Mouse (Mus musculus) thymus, adult 2 months (tissue): ENCODE data around the gene Mbnl1. TPM values are rescaled to one million over a fixed set of nuclear protein-coding genes. Genes with fewer than 3 reads are reported as not detected.

ENCODE experiments used
- DNase-seq: peaks from one replicate; pipeline ENCODE4 v3.0.0; 2021
- H3K27ac ChIP-seq: fragments of 200-500 bp; 2 replicates; pipeline ENCODE4 v1.5.1; 2012; ENCODE audit warnings: low read length, control low read depth; ENCODE audit not compliant: control insufficient read depth, insufficient read depth
- H3K27me3 ChIP-seq: fragments of 200-500 bp; 2 replicates; pipeline ENCODE4 v1.6.1; 2012; ENCODE audit warnings: mild to moderate bottlenecking, low read length, moderate library complexity, mixed read lengths; ENCODE audit not compliant: control insufficient read depth, insufficient read depth
- H3K36me3 ChIP-seq: fragments of 200-500 bp; 2 replicates; pipeline ENCODE4 v1.6.1; 2012; ENCODE audit warnings: mild to moderate bottlenecking, low read length, moderate library complexity; ENCODE audit not compliant: control insufficient read depth, insufficient read depth
- H3K4me1 ChIP-seq: fragments of 200-500 bp; replicated peaks from 2 replicates; pipeline ENCODE4 v1.6.1; 2012; ENCODE audit warnings: low read length; ENCODE audit not compliant: control insufficient read depth, insufficient read depth
- H3K4me3 ChIP-seq: fragments of 200-500 bp; 2 replicates; pipeline ENCODE4 v1.5.1; 2012; ENCODE audit warnings: mild to moderate bottlenecking, low read length, control low read depth, moderate library complexity; ENCODE audit not compliant: control insufficient read depth, insufficient read depth
- CTCF ChIP-seq: fragments of 200-500 bp; IDR thresholded peaks from 2 replicates; pipeline ENCODE4 v1.5.1; 2012; ENCODE audit warnings: mild to moderate bottlenecking, control low read depth, low read length, moderate library complexity, borderline replicate concordance; ENCODE audit not compliant: control insufficient read depth, poor library complexity, insufficient read depth; ENCODE audit errors: extremely low read depth
- POLR2A ChIP-seq: fragments of 200-500 bp; IDR thresholded peaks from 2 replicates; pipeline ENCODE4 v1.6.1; 2012; ENCODE audit warnings: mild to moderate bottlenecking, low read length, control low read depth, moderate library complexity; ENCODE audit not compliant: control insufficient read depth, poor library complexity, insufficient read depth; ENCODE audit errors: extremely low read depth
- WGBS: fragments of 180-500 bp; shearing (Covaris S2); methylation state at CpG from one replicate; pipeline ENCODE4 v1.1.7; 2018; 5-methylcytosine and 5-hydroxymethylcytosine counted together
- polyA plus RNA-seq: library from polyadenylated mRNA; depleted of rRNA; stranded (reverse); fragments of >200 nt; gene quantifications from 2 replicates; pipeline ENCODE4 v1.2.3, GENCODE M21; 2012

Mbnl1 gene
- polyA plus RNA-seq, 1 experiment = 291 TPM

GRCm38 (mm10) chr3:60538214-60538971 lies 65.8 kb downstream of the Mbnl1 start:
- TF ChIP-seq POLR2A (no peak), CTCF (no peak)
- WGBS = 91% methylated on average over 3 of the region's 3 CpGs
- no peak overlapping the region for H3K27ac ChIP-seq
- DNase-seq = no peak
- H3K4me1 ChIP-seq = no peaks in the 10 kb centered on the region
- H3K4me3 ChIP-seq = no peak overlapping the region
- no peaks in the 10 kb centered on the region for H3K27me3 ChIP-seq
- no peaks in the 10 kb centered on the region for H3K36me3 ChIP-seq

GRCm38 (mm10) chr3:60541121-60541520 lies 68.5 kb downstream of the Mbnl1 start:
- no peak overlapping the region for H3K4me3 ChIP-seq
- WGBS = 88% methylated on average over 4 of the region's 4 CpGs
- DNase-seq = no peak
- no peak overlapping the region for H3K27ac ChIP-seq
- H3K36me3 ChIP-seq = 0 out of 2 replicates have a peak, but pooled peaks cover 2% of the 10 kb centered on the region
- TF ChIP-seq POLR2A (no peak), CTCF (no peak)
- H3K27me3 ChIP-seq = no peaks in the 10 kb centered on the region
- H3K4me1 ChIP-seq = no peaks in the 10 kb centered on the region

- H3K36me3 ChIP-seq = 0 out of 2 replicates have a peak, but pooled peaks cover 10% of the 10 kb centered on the region
- H3K4me1 ChIP-seq = no peaks in the 10 kb centered on the region
- TF ChIP-seq POLR2A = no peak
- TF ChIP-seq CTCF = no peak
- no peaks in the 10 kb centered on the region for H3K27me3 ChIP-seq
- 87% methylated on average over 9 of the region's 9 CpGs for WGBS
- H3K27ac ChIP-seq = no peak overlapping the region
- H3K4me3 ChIP-seq = no peak overlapping the region
- no peak for DNase-seq
Measured at GRCm38 (mm10) chr3:60546196-60546595, 73.6 kb downstream of the Mbnl1 start.

- TF ChIP-seq POLR2A = no peak
- TF ChIP-seq CTCF = no peak
- Histone ChIP-seq H3K4me3 (no peak overlapping the region), H3K27me3 (no peaks in the 10 kb centered on the region), H3K4me1 (no peaks in the 10 kb centered on the region), H3K27ac (no peak overlapping the region), H3K36me3 (peaks cover 10% of the 10 kb centered on the region; the same call in 1 of the 2 replicates)
- DNase-seq = no peak
- 95% methylated on average over 4 of the region's 4 CpGs for WGBS
Measured at GRCm38 (mm10) chr3:60546904-60547303, 74.3 kb downstream of the Mbnl1 start.

- TF ChIP-seq CTCF = no peak
- no peak for TF ChIP-seq POLR2A
- no peak for DNase-seq
- Histone ChIP-seq H3K27ac (no peak overlapping the region), H3K4me3 (no peak overlapping the region), H3K27me3 (no peaks in the 10 kb centered on the region), H3K4me1 (no peaks in the 10 kb centered on the region; the same call in 1 of the 2 replicates), H3K36me3 (peaks cover 10% of the 10 kb centered on the region; the same call in 1 of the 2 replicates)
- WGBS = 77% methylated on average over 5 of the region's 5 CpGs
Measured at GRCm38 (mm10) chr3:60550492-60550891, 77.9 kb downstream of the Mbnl1 start.

GRCm38 (mm10) chr3:60551650-60552049 lies 79.0 kb downstream of the Mbnl1 start:
- Histone ChIP-seq H3K4me1 (no peaks in the 10 kb centered on the region; the same call in 1 of the 2 replicates), H3K27ac (no peak overlapping the region)
- TF ChIP-seq POLR2A (no peak), CTCF (no peak)

GRCm38 (mm10) chr3:60553011-60553410 lies 80.4 kb downstream of the Mbnl1 start:
- TF ChIP-seq POLR2A = no peak
- TF ChIP-seq CTCF = no peak
- 86% methylated on average over 3 of the region's 3 CpGs for WGBS
- no peaks in the 10 kb centered on the region; the same call in 1 of the 2 replicates for H3K36me3 ChIP-seq

More at GRCm38 (mm10) chr3:60551650-60552049, 79.0 kb downstream of the Mbnl1 start:
- Histone ChIP-seq H3K36me3 (peaks cover 7% of the 10 kb centered on the region; the same call in 1 of the 2 replicates), H3K4me3 (no peak overlapping the region), H3K27me3 (no peaks in the 10 kb centered on the region)
- WGBS = 97% methylated on average over 3 of the region's 3 CpGs
- DNase-seq = no peak

More at GRCm38 (mm10) chr3:60553011-60553410, 80.4 kb downstream of the Mbnl1 start:
- H3K27me3 ChIP-seq = no peaks in the 10 kb centered on the region
- no peaks in the 10 kb centered on the region; the same call in 1 of the 2 replicates for H3K4me1 ChIP-seq
- no peak overlapping the region for H3K4me3 ChIP-seq
- no peak overlapping the region for H3K27ac ChIP-seq
- no peak for DNase-seq
